Mouse (Mus musculus): ENCODE data around the gene Trafd1.

DNA sequence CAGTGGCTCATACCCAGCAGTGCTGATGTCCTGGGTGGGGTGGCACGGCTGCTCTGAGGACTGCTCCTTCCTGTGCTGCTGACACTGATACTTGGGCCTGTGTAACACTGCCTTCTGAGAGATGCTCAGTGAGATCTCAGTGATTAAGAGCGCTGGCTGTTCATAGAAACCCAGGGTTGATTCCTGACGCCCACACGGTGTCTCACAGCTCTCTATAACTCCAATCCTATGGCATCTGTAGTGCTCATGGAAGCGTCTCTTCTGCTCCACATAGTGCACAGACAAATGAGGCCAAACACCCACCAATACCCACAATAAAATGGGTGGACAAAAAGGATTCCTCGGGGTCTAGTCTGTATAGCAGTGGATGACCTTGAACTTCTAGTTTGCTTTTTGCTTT is 37.4 kb upstream of the Trafd1 start:
- TF ChIP-seq CTCF (IDR thresholded peaks at IDR 0.05; ENCODE audit: control insufficient read depth, insufficient read depth, insufficient replicate concordance, low read depth, low read length): no peak
- TF ChIP-seq POLR2A (IDR thresholded peaks at IDR 0.05; ENCODE audit: control insufficient read depth, low read depth, low read length): no peak
